Mouse (Mus musculus) lung, postnatal 0 days (tissue): ENCODE measurements around the gene 4833420G17Rik. TPM values are rescaled to one million over a fixed set of nuclear protein-coding genes. Genes with fewer than 3 reads are reported as not detected.

ENCODE experiments used
- ATAC-seq: fragments of 200-750 bp; cut with Nextera tagmentation; 2 replicates; pipeline ENCODE4 v1.8.0; 2017; ENCODE audit warnings: moderate library complexity
- DNase-seq: peaks from one replicate; pipeline ENCODE4 v3.0.0-alpha.2; 2016; ENCODE audit warnings: low spot score
- H3K27ac ChIP-seq: fragments of 300-500 bp; sonication (generic); 2 replicates; pipeline ENCODE4 v1.5.1; 2014; ENCODE audit warnings: antibody characterized with exemption, mild to moderate bottlenecking, low read length, mixed read lengths
- H3K27me3 ChIP-seq: fragments of 300-500 bp; sonication (generic); replicated peaks from 2 replicates; pipeline ENCODE4 v1.6.1; 2014; ENCODE audit warnings: low read length, mixed read lengths; ENCODE audit not compliant: insufficient read depth
- H3K36me3 ChIP-seq: fragments of 300-500 bp; sonication (generic); 2 replicates; pipeline ENCODE4 v1.6.1; 2014; ENCODE audit warnings: low read length, mixed read lengths; ENCODE audit not compliant: insufficient read depth
- H3K4me1 ChIP-seq: fragments of 300-500 bp; sonication (generic); 2 replicates; pipeline ENCODE4 v1.6.1; 2014; ENCODE audit warnings: antibody characterized with exemption, low read depth, low read length, mixed read lengths; ENCODE audit not compliant: insufficient read depth
- H3K4me2 ChIP-seq: fragments of 300-500 bp; sonication (generic); replicated peaks from 2 replicates; pipeline ENCODE4 v1.6.1; 2014; ENCODE audit warnings: low read depth, mild to moderate bottlenecking, low read length, moderate library complexity, mixed read lengths
- H3K4me3 ChIP-seq: fragments of 300-500 bp; sonication (generic); 2 replicates; pipeline ENCODE4 v1.5.1; 2014; ENCODE audit warnings: low read depth, low read length
- H3K9ac ChIP-seq: fragments of 300-500 bp; sonication (generic); replicated peaks from 2 replicates; pipeline ENCODE4 v1.6.1; 2014; ENCODE audit warnings: low read depth, mild to moderate bottlenecking
- H3K9me3 ChIP-seq: fragments of 300-500 bp; sonication (generic); 2 replicates; pipeline ENCODE4 v1.6.1; 2016; ENCODE audit warnings: low read length, mixed read lengths
- CTCF ChIP-seq: IDR thresholded peaks from 2 replicates; pipeline ENCODE4 v1.5.1; 2016; ENCODE audit warnings: antibody characterized with exemption, mild to moderate bottlenecking
- EP300 ChIP-seq: IDR thresholded peaks from 2 replicates; pipeline ENCODE4 v1.6.1; 2016; ENCODE audit warnings: antibody characterized with exemption, mild to moderate bottlenecking, control low read depth
- WGBS: fragments of 180-500 bp; shearing (Covaris S2); extraction: QIAGEN DNeasy Blood & Tissue Kit; methylation state at CpG from one replicate; pipeline ENCODE4 v1.1.7; 2014; 5-methylcytosine and 5-hydroxymethylcytosine counted together
- polyA plus RNA-seq: library from polyadenylated mRNA; unstranded; fragments of >200 nt; fragmentation: Nextera tagmentation; extraction: Ambion mirVana; gene quantifications from 2 replicates; pipeline ENCODE4 v1.2.1, GENCODE M21; 2015

The 4833420G17Rik gene
- polyA plus RNA-seq, 1 experiment from 2014 or later = 45.5 TPM

- WGBS = 63% methylated on average over 1 of the region's 1 CpGs
- H3K36me3 ChIP-seq = peaks cover 24% of the 10 kb centered on the region; the same call in 1 of the 2 replicates
Observed at GRCm38 (mm10) chr13:119442244-119442643, 20.3 kb upstream of the 4833420G17Rik start.

DNA sequence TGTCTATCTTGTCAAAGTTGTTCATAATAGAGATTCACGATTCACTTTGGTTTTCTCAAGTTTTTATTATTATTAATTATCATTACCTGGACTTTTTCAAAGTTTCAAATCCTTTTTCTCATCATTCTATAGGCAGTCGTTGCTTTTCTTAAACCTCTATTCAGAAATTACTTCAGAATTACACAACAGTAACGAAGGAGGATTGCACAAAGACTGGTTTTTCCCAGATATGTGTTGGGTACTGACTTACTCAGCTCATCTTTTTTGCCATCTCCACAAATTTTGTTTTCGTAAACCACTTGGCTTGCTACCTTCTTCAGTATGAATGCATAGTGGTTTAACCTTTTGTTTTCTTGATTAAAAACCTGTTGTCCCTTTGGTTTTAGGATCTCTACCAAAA lies 9.0 kb upstream of the 4833420G17Rik start:
- ATAC-seq = no peak
- WGBS = 89% methylated on average over 4 of the region's 4 CpGs
- H3K27ac ChIP-seq = no peak overlapping the region
- no peak overlapping the region for H3K4me3 ChIP-seq
- H3K9me3 ChIP-seq = no peaks in the 10 kb centered on the region
- no peak for DNase-seq
- H3K9ac ChIP-seq = no peak overlapping the region
- no peak for TF ChIP-seq EP300
- no peak for TF ChIP-seq CTCF
- H3K4me1 ChIP-seq = no peaks in the 10 kb centered on the region
- no peak overlapping the region for H3K4me2 ChIP-seq
- H3K27me3 ChIP-seq = no peaks in the 10 kb centered on the region
- H3K36me3 ChIP-seq = peaks cover 23% of the 10 kb centered on the region

More at GRCm38 (mm10) chr13:119442244-119442643, 20.3 kb upstream of the 4833420G17Rik start:
- Histone ChIP-seq H3K4me3 (no peak overlapping the region), H3K9me3 (no peaks in the 10 kb centered on the region), H3K27me3 (no peaks in the 10 kb centered on the region), H3K9ac (no peak overlapping the region), H3K27ac (no peak overlapping the region), H3K4me2 (no peak overlapping the region), H3K4me1 (no peaks in the 10 kb centered on the region)
- TF ChIP-seq CTCF (no peak), EP300 (no peak)
- no peak for DNase-seq
- no peak for ATAC-seq

DNA sequence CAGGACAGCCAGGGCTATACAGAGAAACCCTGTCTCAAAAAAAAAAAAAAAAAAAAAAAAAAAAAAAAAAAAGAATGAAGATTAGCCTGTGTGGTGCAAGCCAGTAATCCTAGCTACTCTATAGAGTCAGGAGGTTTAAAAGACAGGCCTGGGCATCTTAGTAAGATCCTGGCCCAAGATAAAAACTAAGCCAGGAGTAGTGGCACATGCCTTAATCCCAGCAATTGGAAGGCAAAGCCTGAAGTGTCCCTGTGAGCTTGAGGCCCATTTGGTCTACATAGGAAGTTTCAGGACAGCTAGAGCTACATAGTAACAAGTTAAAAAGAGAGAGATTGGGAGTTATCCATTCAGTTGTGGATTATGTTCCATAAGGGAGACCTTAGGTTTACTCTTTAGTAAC lies 7.5 kb upstream of the 4833420G17Rik start:
- no peak for ATAC-seq
- DNase-seq = no peak
- H3K36me3 ChIP-seq = peaks cover 24% of the 10 kb centered on the region
- no peak overlapping the region for H3K4me3 ChIP-seq
- H3K27me3 ChIP-seq = no peaks in the 10 kb centered on the region
- H3K9me3 ChIP-seq = no peaks in the 10 kb centered on the region
- no peak overlapping the region for H3K9ac ChIP-seq
- H3K4me2 ChIP-seq = no peak overlapping the region
- H3K4me1 ChIP-seq = no peaks in the 10 kb centered on the region
- H3K27ac ChIP-seq = no peak overlapping the region
- no peak for TF ChIP-seq EP300
- TF ChIP-seq CTCF = no peak

GRCm38 (mm10) chr13:119456342-119456741 lies 6.2 kb upstream of the 4833420G17Rik start:
- no peak for DNase-seq
- H3K9ac ChIP-seq = no peak overlapping the region
- H3K27me3 ChIP-seq = no peaks in the 10 kb centered on the region
- 90% methylated on average over 7 of the region's 7 CpGs for WGBS
- no peak overlapping the region for H3K27ac ChIP-seq
- no peak for ATAC-seq
- no peaks in the 10 kb centered on the region for H3K4me1 ChIP-seq
- no peak overlapping the region for H3K4me3 ChIP-seq
- H3K9me3 ChIP-seq = no peaks in the 10 kb centered on the region
- no peak for TF ChIP-seq CTCF
- no peak overlapping the region for H3K4me2 ChIP-seq
- peaks cover 13% of the 10 kb centered on the region for H3K36me3 ChIP-seq

DNA sequence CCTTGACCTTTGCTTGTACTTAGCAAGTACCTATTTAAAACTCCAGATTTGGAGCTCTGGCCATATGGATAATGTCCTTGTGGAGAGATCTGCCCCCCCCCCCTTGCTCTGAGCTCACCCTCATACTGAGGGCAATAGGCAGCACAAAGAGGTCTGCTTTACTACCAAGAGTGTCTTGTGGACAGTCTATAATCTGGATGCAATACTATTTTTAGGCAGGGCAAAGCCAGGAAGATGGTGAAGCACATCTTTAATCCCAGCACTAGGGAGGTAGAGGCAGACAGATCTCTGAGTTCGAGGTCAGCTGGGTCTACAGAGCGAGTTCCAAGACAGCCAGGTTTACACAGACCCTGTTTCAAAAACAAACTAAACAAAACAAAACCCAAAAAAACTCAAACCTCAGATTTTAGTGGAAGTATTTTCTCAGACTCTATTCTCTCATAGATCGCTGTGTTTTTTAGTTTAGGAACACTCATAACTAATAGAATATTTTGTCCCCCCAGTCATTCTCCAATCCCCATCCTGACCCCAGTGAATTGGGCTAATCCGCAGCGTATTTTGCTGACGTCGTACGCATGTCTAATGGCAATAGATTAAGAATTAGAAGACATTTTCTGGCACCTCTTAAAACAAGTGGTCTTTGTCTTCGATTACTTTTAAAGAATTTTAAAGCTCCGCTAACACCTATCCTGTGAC lies 520 bp upstream of the 4833420G17Rik start:
- TF ChIP-seq EP300 (no peak), CTCF (no peak)
- Histone ChIP-seq H3K9ac (peak overlapping the region; percentile 77), H3K4me3 (peak overlapping the region; percentile 74), H3K27me3 (no peaks in the 10 kb centered on the region), H3K4me1 (peaks cover 9% of the 10 kb centered on the region; the same call in 1 of the 2 replicates), H3K4me2 (peak overlapping the region; percentile 62), H3K27ac (peak overlapping the region; percentile 81), H3K9me3 (no peaks in the 10 kb centered on the region), H3K36me3 (peaks cover 5% of the 10 kb centered on the region; the same call in 1 of the 2 replicates)
- DNase-seq (peak; percentile 10), ATAC-seq (peak; percentile 53)
- WGBS = 4% methylated on average over 10 of the region's 10 CpGs

GRCm38 (mm10) chr13:119476631-119477030 lies 14.1 kb downstream of the 4833420G17Rik start:
- Histone ChIP-seq H3K9ac (no peak overlapping the region), H3K9me3 (no peaks in the 10 kb centered on the region), H3K27ac (no peak overlapping the region), H3K36me3 (peaks cover 37% of the 10 kb centered on the region), H3K4me1 (no peaks in the 10 kb centered on the region), H3K27me3 (no peaks in the 10 kb centered on the region), H3K4me2 (no peak overlapping the region), H3K4me3 (no peak overlapping the region)
- WGBS = 92% methylated on average over 9 of the region's 9 CpGs
- DNase-seq = no peak
- TF ChIP-seq CTCF (no peak), EP300 (no peak)
- ATAC-seq = no peak
